Mouse (Mus musculus) cerebellum, postnatal 4 days (tissue): ENCODE data around the gene Smim26.
"Not testable (repeated sequence)": the region's sequence is repeated elsewhere in the genome, so short reads cannot be mapped to it uniquely, and the experiment has no call there.

ENCODE experiments used
- DNase-seq, 2 experiments: peaks; one replicate each; pipeline ENCODE4 v3.0.0; 2022; ENCODE audit warnings: low spot score in 2 of 2, mixed read lengths in 1 of 2

Gene Smim26

DNA sequence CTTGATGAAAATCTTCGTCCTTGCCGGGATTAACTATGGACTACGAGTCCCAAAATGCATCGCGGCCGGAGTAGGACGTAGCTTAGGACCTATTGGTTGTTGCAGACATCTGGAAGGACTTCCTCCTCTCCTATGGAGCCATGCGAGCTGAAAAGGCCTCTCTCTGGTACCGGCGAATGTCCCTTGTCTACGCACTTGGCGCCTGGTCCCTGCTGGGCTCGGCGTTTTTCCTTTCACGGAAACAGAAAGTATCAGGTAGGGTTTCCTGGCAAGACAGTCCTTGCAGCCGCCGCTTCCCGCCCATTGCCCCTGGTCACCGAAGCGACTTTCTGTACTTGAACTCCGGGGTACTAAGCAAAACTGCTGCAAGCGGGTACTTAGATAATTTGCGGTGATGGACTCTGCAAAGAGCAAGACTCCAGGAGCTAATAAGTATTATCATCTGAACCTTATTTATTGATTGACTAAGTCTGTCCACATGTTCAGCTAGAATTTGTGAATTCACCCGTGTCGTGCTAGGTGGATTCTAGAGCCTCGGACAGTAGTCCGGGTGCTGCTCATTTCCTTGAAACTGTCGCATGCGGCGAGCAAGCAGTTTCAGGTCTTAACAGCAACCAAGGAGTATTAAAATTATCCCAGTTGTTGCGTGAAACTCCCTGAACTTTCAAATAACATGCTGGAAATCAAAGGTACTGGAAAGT is at the start of gene Smim26:
Smim26 (plus strand) TSS at position 104 of the 701 bp plus-strand sequence.
- peak; percentile 49 to 61 for DNase-seq

DNA sequence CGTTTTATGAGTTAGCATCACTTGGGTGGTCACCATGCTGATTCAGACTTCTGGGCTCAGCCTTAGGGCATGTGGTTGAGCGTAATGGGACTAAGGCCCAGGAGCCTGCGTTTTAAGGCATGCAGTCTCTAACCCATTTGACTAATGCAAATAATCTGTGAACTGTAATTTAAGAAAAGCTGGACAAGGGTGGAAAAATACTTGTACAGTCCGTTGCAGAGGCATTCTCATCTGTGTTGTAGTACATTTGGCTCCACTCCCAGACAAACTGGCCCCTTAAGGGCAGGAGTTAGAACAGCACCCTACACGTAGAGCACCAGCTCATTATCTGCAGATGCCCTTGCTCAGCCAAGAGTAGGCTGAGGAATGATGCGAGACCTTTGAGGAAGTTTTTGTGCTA is 49.2 kb upstream of the Smim26 start:
- DNase-seq, result no peak

DNA sequence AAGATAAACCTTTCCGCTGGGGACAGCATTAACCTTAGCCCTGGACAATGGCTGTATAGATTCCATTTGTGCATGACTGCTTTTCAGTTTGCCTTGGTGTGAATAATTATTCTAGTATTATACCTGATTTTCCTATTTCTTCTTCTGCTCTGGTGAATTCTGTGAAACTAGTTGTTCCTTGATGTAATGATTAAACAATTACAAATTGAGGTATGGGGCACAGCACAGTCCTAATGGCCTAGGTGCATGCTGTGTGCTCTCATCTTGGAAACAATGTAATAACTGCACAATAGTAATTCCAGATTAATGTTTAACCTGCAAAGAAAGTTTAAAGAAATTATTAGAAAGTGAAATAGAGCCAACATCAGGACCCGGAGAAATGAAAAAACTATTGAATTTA is 48.8 kb upstream of the Smim26 start:
- DNase-seq, result no peak

DNA sequence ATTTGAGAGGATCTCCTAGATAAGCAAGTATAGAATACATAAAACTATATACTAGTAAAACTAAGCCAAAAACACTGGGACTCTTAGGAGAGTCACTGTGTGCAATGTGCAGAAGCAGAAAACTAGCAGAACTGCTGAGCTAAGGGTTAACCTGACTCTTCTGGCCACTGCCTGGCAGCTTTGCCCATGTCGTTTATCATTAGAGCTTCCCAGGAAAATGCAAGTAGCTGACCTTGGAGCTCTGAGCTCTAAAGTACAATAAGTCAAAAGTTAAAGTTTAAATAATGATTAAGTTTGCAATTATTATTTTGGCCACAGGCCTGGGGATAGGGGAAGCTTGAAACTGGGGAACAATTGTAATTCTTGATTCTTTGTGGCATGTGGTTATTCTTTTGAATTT is 48.4 kb upstream of the Smim26 start:
- DNase-seq, result no peak

GRCm38 (mm10) chr2:144547559-144547958 is 46.3 kb upstream of the Smim26 start:
- DNase-seq, result no peak

DNA sequence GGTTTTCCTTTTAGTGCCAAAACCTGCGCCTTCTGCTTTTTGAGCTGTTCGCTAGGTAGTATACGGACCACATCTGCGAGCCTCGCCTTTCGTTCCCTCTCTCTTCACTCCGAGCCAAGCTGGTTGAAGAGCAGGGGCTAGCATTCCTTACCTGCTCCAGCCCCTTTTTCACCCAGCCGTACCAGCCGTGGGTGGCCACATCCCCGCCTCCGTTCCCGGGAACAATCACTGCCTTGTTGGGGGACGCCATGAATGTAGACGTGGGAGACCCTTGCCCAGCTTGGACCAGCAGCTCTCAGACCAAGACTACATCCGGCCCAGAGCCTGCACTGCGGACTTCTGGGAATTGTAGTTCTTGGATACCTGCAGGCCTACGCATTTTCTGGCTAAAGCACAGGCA is 43.3 kb upstream of the Smim26 start, which contains the start of gene Rbbp9:
Rbbp9 (minus strand) TSS at position 341 of the 400 bp plus-strand sequence.
- DNase-seq, result peak; percentile 43 to 51

DNA sequence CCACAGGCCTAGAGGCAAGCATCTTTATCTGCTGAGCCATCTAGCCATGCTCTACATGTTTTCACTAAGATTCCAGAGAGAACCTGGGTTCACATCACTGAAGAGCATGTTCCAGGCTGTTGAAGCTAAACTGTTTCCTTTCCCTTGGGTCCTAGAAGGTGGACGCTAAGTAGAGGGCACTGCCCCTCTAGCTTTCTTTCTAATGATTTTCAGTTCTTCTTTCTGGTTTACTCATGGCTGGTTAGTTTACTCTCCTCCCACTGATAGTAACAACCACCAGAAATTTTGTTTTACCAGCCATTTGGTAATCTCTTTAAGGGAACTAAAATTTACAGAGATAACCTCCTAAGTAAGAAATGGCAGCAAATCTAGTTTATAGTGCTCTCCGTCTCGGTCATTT is 39.9 kb upstream of the Smim26 start:
- no peak for DNase-seq

- no peak for DNase-seq
Measured at GRCm38 (mm10) chr2:144555286-144555819, 38.5 kb upstream of the Smim26 start.

GRCm38 (mm10) chr2:144555820-144556552 is 37.9 kb upstream of the Smim26 start, which contains the start of gene Sec23b:
Gene Sec23b (plus strand): TSS chr2:144556229.
- DNase-seq, result peak; percentile 96

GRCm38 (mm10) chr2:144588723-144589122 is 5.1 kb upstream of the Smim26 start:
- no peak for DNase-seq

- not testable (repeated sequence) for DNase-seq
Measured at GRCm38 (mm10) chr2:144593036-144593435, 818 bp upstream of the Smim26 start.

- no peak for DNase-seq
Measured at GRCm38 (mm10) chr2:144598006-144598405, 4.2 kb downstream of the Smim26 start.

GRCm38 (mm10) chr2:144599831-144600687 is 6.2 kb downstream of the Smim26 start, which contains the start of gene Dtd1:
Gene Dtd1 (plus strand): TSS chr2:144599897.
- peak; percentile 76 to 87 for DNase-seq

- no peak for DNase-seq
Measured at GRCm38 (mm10) chr2:144601576-144601975, 7.7 kb downstream of the Smim26 start.

- DNase-seq, result no peak
Measured at GRCm38 (mm10) chr2:144613956-144614355, 20.1 kb downstream of the Smim26 start.

DNA sequence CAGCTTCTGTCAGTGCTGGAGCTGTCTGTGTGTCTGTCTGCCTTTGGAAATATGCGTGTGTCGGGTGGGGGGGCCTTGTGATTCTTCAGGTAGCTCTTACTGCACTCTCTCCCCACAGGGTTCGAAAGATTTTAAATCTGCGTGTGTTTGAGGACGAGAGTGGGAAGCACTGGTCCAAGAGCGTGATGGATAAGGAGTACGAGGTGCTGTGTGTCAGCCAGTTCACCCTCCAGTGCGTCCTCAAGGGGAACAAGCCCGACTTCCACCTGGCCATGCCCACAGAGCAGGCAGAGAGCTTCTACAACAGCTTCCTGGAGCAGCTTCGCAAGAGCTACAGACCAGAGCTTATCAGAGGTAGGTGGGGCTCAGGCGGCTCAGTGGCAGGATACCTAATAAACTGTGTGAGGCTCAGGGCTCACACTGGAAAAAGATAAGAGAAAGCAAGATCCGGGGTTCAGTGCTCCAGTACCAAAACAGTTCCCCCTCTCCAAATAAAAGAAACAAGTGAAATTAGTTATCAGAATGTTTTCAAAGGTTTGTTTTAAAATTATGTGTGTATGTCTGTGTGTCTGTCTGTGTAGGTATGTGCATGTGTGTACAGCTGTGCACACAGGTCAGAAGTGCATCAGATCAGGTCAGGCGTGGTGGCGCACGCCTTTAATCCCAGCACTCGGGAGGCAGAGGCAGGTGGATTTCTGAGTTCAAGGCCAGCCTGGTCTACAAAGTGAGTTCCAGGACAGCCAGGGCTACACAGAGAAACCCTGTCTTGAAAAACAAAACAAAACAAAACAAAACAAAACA is 23.4 kb downstream of the Smim26 start:
- DNase-seq, result no peak

DNA sequence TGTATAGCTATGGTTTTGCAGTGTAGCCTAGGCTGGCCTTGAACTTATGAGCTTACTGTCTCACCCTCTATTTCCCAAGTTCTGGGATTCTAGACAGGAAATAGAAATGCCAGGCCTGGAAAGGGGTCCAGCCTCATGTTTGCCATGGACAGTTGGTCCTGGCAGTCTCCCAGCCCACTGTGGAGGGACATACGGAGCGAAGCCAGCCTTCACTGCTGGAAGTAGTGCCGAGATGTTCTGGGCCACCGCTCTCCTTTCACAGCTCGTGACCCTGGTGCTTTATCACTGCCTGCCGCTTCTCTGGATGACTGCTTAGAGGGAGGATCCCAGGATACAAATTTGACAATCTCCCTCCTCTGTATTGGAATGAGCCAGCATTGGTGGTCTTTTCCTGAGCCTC is 27.6 kb downstream of the Smim26 start:
- peak in 1 of 2 experiments; percentile 21 for DNase-seq

DNA sequence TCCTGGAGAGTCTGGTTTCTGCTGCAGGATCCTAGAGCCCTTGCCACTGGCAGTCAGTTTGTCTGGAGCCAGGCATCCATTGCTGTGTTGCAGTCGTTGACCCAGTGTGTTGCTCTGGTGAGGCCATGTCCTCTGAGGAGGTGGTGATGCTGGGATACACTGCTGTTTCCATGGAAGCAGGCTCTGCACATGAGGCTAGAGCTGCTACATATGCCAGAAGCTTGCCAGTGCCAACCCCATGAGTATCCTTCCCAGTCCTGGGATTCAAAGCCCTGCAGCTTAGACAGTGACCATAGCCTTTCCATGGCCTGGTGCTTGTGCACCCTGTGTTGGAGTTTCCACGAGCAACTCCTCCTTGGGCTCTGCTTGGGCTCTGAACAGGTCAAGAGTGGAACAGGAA is 39.7 kb downstream of the Smim26 start:
- no peak for DNase-seq

- no peak for DNase-seq
Measured at GRCm38 (mm10) chr2:144634231-144634630, 40.4 kb downstream of the Smim26 start.

DNA sequence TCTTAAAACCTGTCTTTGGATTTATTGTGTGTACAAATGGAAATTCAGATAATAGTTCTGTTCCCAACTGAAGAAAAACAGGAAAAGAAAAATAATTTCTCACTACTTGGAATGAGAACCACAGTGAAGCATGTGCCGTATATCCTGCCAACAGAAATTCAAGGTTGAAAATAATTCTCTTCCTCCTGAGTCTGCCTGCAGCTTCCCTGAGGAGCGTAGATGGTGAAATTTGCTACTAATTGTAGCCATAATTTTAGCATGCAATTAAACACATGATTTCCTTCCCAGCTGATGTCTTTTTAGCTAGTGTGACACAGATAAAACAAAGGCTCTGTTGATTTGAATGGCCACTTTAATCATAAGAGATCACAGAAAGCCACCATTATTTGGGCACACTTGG is 40.9 kb downstream of the Smim26 start:
- no peak for DNase-seq
